Mouse (Mus musculus) yolk sac, embryonic 10.5 days (tissue): ENCODE measurements around the gene Prok2.

Experiments used
- DNase-seq: peaks from one replicate; pipeline ENCODE4 v3.0.0-alpha.2; 2017; ENCODE audit warnings: low spot score

Gene Prok2

DNA sequence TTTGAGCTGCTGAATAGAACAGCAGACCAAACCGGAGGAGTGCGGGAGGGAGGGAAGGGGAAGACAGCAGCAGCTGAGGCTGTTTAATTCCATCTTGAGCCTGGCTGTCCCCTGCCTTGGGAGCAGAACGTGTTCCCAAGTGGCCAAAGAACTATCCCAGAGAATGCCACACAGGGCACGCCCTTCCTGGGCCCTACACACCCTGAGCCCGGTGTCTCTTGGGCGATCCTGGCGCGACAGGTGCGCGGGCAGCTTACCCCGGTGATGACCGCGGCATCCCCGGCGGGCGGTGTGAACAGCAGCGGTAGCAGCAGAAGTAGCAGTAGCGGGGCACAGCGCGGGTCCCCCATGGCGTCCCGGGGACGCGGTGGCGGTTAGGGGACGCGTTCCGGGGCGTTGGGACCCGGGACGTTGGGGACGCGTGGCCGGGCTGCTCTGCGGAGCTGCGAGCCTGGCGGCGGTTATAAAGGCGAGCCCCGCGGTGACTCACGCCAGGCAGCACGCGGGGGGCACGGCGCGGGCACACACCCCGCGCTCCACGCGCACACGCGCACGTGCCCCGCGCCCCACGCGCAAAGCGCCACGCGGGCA lies at the start of gene Prok2:
TSS of gene Prok2 (minus strand) at position 422 of the 591 bp plus-strand sequence.
- DNase-seq = peak; percentile 5

DNA sequence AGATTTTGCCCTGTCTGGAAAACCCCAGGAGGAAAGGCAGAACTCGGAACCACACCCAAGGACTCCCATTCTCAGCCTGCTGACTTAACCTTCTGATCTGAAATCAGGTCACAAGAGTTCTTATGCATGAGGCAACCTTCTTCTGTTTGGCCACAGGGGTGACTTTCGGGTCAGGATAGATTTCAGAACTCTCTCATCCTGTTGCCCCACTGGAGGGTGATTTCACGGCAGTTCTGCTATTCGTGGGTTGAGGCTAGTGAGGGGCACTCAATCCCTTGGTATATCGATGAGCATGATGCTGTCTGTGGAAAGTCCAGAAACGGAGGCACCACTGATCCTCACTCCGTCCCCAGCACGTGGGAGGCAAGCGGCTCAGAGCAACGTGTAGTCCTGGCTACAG lies 48.5 kb upstream of the Prok2 start:
- no peak for DNase-seq

DNA sequence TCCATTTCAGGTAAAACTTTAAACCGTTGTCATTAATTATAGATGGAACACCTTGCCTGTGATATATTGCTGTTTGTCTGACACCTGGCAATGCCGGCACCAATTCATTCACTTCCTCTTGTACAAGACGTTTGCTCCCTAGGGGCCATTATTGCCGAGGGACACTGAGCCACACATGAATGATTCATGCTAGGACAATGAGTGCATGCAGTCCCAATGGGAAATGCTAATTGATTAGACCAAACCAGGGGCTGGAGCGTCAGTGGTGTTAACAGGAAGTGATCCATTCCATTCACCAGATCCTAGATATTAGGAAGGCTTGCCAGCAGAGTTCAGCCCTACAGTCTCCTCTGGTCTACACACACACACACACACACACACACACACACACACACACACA lies 42.3 kb upstream of the Prok2 start:
- no peak for DNase-seq

DNA sequence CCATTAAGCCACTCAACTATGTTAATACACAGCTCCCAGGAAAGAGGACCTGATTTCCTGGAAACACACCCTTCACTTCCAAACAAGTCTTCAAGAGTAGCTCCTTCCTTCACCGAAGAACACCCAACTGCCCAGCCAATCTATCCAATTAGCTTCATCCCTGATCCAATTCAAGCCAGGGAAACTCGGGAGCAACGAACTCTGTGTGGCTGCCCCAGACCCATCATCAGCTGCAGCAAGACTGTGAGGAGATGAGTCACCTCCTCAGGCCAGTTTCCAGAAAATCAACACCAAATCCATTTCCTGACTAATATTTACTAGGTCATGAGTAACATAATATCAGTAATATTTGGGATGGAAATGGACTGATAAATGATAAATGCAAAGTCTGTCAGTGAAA lies 38.7 kb upstream of the Prok2 start:
- DNase-seq = no peak

DNA sequence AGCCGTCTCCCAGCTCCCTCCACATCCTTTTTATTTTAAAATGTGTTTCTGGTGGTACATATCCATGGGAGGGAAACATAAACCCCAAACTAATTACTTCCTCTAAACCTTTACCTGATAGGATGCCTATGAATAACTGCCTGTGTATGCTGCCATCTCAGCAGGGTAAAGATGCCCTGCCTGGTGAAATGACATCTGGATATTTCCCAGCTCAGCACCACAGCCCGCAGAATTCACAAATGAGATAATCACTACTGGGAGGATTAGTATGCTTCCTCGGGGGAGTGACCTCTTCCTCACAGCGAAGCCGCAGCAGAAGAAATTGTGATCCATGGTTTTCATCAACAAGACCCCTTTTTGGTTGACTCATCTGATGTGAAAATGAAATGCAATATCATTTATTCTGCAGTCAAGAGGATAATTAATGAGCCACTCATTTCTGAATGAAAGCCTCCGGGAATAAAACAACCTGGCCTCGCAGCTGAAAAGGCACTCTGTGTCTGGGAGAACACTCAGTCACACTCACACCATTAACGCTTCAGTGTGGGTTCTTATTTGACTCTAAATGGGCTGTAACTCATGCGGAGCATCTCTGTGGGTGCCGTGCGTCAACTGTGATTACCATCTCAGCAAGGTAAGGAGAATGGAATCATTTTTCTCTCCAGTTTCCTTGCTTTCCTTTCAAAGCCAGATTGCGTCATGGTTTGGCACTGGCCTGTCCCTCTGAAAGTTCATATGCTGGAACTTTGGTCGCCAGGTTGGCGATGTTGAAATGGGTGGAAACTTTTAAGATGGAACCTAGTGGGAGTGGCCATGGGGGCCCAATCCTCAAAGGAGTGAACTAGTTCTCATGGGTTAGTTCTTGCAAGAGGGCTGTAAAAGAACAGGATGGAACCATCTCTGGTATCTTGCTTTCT lies 36.1 kb upstream of the Prok2 start:
- no peak for DNase-seq

DNA sequence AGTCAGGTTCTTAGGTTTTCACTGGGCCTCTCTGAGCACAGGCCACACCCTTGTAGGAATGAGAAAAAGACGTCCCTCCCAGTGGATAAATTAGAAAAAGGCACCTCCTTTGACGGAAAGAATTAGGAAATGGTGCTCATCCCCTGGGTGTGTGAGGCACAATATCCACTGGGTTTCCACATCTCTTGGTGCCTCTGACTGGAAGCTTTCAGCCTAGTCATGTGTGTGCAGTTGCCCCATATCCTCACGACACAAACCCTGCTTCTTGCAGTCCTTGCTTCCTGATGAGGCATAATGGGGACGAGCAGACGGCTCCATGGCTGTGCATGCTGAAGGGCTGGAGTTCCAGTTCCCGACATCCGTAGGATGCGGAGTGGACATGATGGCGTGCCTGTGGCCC lies 29.9 kb upstream of the Prok2 start:
- no peak for DNase-seq

DNA sequence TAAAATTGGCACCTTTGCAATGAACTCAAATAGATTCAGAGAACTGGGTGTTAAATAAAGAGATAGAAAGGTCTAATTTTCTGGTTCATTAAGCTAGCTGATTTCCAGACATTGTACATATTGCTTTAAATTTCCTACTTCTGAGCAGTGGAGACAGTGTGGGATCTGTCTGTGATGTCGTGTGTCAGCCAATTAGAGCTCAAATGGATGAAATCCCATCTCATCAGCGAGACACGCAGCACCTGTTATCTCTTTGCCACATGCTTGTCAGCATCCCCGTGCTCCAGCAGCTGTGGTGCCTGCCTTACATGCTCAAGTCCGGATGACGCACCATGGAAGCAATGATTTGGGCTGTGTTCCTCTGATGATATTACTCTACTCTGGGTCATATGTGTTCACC lies 25.1 kb upstream of the Prok2 start:
- no peak for DNase-seq

DNA sequence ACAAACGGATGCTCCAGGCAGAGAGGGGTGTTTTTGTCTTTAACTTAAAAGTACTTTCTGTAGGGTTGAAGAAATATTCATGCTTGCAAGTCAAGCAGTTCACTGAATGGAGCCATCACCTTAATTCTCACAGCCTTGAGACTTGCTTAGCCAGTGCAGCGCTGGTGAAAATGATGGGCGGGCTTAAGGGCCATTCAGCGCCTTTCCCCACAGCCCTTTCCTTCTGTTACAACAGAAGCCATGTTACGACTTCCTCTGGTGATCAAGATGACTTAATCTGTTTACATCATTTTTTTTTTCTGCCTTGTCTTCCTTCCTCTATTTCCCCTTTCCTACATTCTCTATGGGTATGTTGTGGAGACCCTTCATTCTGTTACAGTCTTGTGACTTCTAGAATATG lies 20.1 kb upstream of the Prok2 start:
- no peak for DNase-seq

DNA sequence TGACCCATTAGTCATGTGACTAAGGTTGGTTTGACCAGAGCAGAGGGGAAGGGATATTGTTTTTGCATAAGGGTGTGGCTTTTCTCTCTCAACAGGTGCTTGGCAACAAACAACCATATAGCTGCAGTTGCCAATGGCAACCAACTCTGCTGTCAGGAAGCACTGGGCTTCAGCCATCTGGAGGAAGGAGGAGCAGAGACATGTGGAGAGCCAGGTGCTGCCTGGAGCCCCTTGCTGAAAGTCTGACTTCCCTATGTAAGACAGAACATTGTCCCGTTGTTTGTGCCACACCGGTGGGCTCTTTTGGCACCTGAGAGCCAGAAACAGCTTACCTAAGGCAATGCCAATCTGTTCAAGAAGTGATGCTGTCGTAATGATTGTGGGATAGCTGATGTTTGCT lies 16.7 kb upstream of the Prok2 start:
- DNase-seq = no peak

DNA sequence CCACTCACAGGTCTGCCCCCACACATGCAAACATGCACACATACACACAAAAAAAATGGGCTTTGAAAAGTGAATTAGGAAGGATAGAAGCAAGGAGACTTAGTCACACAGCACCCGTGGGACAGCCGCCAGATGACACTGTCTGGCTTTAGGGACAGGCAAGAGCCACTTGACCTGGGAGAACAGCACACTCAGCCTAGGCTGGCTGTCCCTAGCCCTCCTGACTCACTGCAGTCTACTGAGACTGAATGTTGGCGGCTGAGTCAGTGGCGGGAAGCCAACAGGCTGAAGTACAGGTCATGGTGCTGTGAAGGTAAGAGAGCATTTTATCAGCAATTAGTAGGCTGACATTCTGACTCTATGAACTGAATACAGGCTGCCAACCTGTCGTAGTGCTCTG lies 8.5 kb upstream of the Prok2 start:
- DNase-seq = no peak

DNA sequence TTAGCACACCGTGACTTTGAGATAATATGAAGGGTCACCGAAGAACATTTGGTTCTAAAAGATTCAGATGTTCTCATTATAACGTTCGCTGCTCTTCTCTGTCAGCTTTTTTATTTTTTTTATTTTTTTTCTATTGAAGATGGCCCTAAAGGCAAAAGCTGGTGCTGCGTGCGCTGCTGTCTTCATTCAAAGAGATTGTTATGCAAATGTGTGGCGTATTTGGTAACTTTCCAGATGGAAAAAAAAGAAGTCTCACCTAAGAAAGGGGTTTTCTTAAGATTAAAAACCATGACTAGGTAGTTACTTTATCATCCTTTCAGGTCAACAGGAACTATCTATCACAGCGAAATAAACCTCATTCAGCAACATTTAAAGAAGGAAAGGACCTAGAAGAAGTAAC lies 6.5 kb upstream of the Prok2 start:
- DNase-seq = no peak

DNA sequence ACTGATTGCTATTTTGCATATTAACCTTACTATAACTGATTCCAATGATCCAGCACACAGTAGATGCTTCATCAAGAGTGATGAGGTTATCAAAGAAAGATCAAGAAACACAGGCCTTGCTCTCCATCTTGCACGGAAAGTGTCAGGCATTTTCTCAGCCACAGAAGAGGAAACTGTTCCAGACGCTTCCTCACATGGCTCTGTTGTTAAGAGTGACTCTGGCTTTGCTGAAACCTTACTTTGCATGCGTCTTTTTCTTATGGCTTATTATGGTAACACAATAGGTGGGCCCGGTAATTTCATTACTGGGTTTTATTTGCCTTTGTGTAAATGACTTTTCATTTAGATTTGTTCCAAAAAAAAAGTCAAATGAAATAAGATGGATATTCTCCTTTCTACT lies 5.7 kb upstream of the Prok2 start:
- DNase-seq = no peak

DNA sequence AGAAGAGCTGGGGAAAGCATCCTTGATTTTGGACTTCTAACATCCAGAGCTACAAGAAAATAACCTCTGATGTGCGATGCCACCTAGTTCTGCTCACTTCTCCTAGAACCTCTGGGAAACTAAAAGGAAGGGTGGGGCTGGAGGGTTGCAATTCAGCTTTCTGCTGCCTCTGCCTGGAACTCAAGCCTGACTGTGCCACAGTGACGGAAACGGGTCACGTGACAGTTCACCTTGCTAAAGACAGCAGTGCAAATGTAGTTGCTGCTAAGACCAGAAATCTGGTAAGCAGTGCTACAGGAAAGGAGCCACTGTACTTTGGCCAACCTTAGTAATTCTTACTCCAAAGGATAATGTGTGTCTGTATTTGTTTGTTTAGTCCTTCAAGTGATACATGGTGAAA lies 3.7 kb upstream of the Prok2 start:
- DNase-seq = no peak

DNA sequence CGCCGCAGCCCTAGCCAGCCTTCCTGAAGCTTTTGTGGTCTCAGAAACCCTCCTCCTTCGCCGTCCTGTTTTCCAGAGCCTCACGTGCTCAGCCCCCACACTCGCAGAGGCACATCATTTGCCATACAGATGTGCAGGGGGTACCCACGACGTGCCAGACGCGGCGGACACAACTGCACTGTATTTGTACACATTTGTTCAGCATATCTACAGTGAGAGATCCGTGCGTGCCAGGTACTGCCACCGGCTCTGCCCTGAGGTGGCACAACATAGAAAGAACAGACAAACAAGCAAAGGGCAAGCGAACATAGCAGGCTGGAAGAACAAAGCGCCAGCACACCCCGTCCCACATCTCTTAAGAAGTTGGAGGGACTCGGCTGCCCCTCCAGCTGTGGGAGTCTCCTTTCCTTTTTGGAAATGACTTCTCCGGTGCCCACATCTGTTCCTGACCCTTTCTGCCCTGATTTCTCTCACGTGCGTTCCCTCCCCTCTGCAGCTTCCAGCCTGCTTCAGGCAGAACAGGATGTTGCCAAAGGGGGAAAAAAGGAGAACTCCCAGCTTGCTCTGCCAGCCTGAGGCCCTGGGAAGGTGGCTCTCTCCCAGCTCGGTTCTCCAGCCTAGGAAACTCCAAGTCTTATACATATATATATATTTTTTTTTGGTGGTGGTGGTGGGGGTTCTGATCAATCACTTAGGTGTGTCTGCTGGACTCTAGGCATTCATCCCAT lies 548 bp upstream of the Prok2 start:
- no peak for DNase-seq

DNA sequence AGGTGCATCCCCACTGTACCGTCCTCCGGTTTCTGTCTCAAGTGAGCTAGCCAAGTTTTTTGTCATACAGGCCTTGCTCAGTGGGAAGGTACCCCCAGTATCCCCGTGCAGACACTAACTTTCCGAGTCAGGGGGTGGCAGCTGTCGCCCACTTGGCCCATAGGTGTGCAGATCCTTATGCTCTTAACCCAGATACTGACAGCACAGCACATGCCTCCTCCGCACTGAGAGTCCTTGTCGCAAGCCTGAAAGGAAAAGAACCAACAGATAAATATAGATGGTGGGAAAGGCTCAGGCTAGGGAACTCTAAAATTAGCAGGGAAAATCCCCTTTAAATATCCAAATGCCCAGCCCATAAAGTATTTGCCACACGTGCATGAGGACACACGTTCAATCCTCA lies 3.8 kb downstream of the Prok2 start:
- DNase-seq = no peak

DNA sequence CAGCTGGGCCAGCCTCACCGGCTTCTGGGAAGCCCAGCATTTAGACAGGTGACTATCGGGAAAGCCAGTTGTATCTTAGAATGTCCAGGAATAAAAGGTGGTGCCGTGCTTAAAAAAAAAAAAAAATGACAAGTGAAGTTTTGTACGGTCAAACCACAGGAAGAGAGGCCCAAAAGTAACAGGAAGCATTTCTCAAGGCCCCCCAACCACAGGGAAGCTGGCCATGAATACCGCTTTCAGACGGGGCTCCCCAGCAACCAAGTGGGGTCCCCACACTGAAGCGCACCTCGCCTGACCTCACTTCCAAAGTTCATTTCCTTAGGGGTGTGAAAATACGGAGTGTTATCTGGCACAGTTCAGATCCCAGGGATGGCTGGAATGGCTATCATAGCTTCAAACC lies 5.2 kb downstream of the Prok2 start:
- DNase-seq = no peak

DNA sequence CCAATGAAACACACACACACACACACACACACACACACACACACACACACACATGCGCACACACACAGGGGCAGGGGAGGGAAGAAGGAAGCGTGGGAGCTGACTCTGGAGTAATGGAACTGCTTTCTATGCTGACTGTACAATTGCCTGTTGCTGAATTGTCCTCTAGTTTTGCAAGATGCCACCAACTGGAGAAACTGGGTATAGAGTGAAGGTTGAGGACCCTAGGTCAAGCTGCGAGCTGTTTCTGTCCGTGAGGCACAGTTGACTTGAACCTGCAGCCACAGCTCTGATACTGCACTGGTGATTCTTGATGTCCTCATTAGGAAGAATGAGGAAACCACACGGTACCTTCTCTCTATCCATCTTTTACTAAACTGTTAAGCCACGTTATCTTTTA lies 10.3 kb downstream of the Prok2 start:
- DNase-seq = no peak

DNA sequence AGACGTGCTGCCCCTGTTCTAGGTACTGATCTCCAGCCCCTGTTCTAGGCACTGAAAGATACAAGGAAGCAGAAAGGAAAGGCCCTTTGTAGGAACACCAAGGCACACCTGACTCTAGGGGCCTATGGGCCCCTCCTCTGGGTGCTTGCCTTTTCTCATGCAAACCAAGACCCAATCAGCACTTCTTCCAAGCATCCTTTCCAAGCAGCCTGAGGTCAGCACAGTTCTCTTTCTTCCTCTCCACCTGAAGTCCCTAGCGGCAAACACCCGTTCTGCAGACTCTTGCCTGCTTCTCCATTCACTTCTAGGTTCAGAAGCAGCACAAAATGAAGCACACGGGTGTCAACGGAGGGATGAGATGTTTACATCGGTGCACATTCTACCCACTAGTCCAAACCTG lies 11.0 kb downstream of the Prok2 start:
- DNase-seq = no peak

DNA sequence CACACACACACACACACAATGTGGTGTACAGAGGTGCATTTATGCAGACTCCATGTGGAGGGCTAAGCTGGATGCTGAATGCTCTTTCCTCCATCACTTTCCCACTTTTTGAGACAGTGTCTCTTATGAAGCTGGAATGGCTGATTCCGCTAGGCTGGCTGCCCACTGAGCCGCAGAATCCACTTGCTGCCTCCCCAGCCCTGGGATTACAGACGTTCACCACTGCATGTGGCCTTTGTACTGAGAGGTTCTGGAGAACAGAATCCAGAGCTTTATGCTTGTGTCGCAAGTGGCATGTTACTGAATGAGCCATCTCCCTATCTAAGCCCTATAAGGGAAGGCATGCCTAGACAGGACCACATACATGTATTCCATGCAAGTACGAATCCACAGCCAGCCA lies 12.9 kb downstream of the Prok2 start:
- DNase-seq = no peak

DNA sequence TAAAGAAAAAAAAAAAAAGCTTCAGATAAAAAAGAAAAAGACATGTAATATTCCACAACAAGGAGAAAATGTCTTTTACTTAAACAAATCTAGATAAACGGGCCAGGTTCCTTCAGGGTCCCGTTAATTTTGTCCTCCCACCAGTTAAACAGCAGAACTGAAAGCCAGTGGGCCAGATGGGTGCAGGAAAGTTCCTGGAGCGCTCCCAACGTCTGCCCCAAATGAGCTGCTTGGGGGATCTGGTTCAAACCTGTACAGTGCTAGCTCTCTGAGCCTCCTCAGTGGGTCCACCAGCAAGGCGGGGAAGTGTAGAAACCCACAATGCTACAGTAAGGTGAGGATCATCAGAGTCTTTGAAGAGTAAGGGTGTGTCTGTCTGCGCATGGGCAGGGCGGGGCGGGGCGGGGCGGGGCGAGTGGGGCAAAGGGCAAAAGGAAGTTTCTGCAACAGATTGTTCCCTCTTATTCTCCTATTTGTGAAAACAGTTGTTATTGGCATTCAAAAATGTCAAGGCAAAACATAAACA lies 14.6 kb downstream of the Prok2 start:
- no peak for DNase-seq

DNA sequence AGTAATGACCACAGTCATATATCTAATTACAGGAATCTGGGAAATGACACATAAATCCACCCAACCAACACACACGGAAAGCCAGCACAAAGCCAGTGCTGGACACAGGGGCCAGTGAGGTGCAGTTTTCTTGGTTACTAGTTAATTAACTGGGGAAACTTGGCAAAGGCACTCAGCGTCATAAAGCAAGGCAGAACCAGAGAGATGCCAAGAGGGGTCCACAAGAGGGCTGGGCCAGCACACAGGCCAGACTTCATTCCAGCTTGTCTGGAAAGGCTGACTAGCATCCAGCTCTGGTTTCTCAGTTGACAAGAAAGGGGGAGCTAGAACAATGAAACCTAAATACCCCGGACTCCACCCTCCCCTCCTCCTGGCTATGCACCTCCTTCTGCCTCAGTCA lies 25.7 kb downstream of the Prok2 start:
- no peak for DNase-seq

DNA sequence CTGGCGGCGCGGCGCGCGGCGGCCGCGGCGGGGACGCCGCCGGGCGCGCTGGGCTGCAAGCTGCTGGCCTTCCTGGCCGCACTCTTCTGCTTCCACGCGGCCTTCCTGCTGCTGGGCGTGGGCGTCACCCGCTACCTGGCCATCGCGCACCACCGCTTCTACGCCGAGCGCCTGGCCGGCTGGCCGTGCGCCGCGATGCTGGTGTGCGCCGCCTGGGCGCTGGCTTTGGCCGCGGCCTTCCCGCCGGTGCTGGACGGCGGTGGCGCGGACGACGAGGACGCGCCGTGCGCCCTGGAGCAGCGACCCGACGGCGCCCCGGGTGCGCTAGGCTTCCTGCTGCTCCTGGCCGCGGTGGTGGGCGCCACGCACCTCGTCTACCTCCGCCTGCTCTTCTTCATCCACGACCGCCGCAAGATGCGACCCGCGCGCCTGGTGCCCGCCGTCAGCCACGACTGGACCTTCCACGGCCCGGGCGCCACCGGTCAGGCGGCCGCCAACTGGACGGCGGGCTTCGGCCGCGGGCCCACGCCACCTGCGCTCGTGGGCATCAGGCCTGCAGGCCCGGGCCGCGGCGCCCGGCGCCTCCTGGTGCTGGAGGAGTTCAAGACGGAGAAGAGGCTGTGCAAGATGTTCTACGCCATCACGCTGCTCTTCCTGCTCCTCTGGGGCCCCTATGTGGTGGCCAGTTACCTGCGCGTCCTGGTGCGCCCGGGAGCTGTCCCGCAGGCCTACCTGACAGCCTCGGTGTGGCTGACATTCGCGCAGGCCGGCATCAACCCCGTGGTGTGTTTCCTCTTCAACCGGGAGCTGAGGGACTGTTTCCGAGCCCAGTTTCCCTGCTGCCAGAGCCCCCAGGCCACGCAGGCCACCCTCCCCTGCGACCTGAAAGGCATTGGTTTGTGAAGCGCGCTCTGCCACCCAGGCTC lies 33.0 kb downstream of the Prok2 start:
- DNase-seq = no peak
